Mouse (Mus musculus) inflammation-experienced regulatory T-cells, adult 6 months (primary cell): ENCODE results near the gene Matn1. TPM values are rescaled to one million over a fixed set of nuclear protein-coding genes. Genes with fewer than 3 reads are reported as not detected.
A peak's percentile ranks its signal among the peaks of the same experiment; 100 is the strongest.

Source experiments
- ATAC-seq: one replicate; pipeline ENCODE4 v1.8.0; 2017
- polyA plus RNA-seq, 3 experiments: library from polyadenylated mRNA; unstranded; fragments of 100-300 nt; shearing (Covaris generic); gene quantifications; one replicate each; pipeline ENCODE4 v1.2.1; 2017

Matn1 gene
- polyA plus RNA-seq, result not detected

- no peak for ATAC-seq
Measured at GRCm38 (mm10) chr4:130944112-130944511, at the start of gene Matn1. Gene Matn1 (plus strand): TSS chr4:130944385.

- ATAC-seq, result no peak
Measured at GRCm38 (mm10) chr4:130895701-130896100, 48.5 kb upstream of the Matn1 start.

- peak; percentile 41 for ATAC-seq
Measured at GRCm38 (mm10) chr4:130896372-130896771, 47.8 kb upstream of the Matn1 start.

GRCm38 (mm10) chr4:130899383-130899781 is 44.8 kb upstream of the Matn1 start:
- no peak for ATAC-seq

GRCm38 (mm10) chr4:130899782-130900427 is 44.3 kb upstream of the Matn1 start:
- ATAC-seq, result peak; percentile 79

GRCm38 (mm10) chr4:130900746-130901145 is 43.4 kb upstream of the Matn1 start:
- ATAC-seq, result no peak

- ATAC-seq, result peak; percentile 68
Measured at GRCm38 (mm10) chr4:130902289-130902781, 41.9 kb upstream of the Matn1 start.

GRCm38 (mm10) chr4:130905025-130905424 is 39.2 kb upstream of the Matn1 start:
- no peak for ATAC-seq

- no peak for ATAC-seq
Measured at GRCm38 (mm10) chr4:130905882-130906281, 38.3 kb upstream of the Matn1 start.

- ATAC-seq, result no peak
Measured at GRCm38 (mm10) chr4:130906296-130906695, 37.9 kb upstream of the Matn1 start.

- no peak for ATAC-seq
Measured at GRCm38 (mm10) chr4:130907200-130908069, 36.8 kb upstream of the Matn1 start.

GRCm38 (mm10) chr4:130908133-130908532 is 36.1 kb upstream of the Matn1 start:
- ATAC-seq, result no peak

GRCm38 (mm10) chr4:130909167-130909874 is 34.9 kb upstream of the Matn1 start:
- no peak for ATAC-seq

GRCm38 (mm10) chr4:130910666-130911065 is 33.5 kb upstream of the Matn1 start:
- ATAC-seq, result peak; percentile 64

- no peak for ATAC-seq
Measured at GRCm38 (mm10) chr4:130912626-130913025, 31.6 kb upstream of the Matn1 start.

GRCm38 (mm10) chr4:130913077-130913476 is 31.1 kb upstream of the Matn1 start, which contains the start of gene Laptm5:
Gene Laptm5 (plus strand): TSS chr4:130913125.
- peak; percentile 51 for ATAC-seq

GRCm38 (mm10) chr4:130913511-130913910 is 30.7 kb upstream of the Matn1 start:
- no peak for ATAC-seq

- ATAC-seq, result peak; percentile 64
Measured at GRCm38 (mm10) chr4:130914011-130914410, 30.2 kb upstream of the Matn1 start.

GRCm38 (mm10) chr4:130914527-130914926 is 29.7 kb upstream of the Matn1 start:
- ATAC-seq, result no peak

GRCm38 (mm10) chr4:130915006-130915667 is 29.0 kb upstream of the Matn1 start:
- no peak for ATAC-seq

- ATAC-seq, result no peak
Measured at GRCm38 (mm10) chr4:130915668-130916035, 28.5 kb upstream of the Matn1 start.

GRCm38 (mm10) chr4:130916639-130917038 is 27.5 kb upstream of the Matn1 start:
- no peak for ATAC-seq
